In genomic region chr5:134494142-134494541, GRCm38 (mm10) we compare ENCODE assay signal across 8 mouse cellular contexts. TPM values are rescaled to one million over a fixed set of nuclear protein-coding genes. Genes with fewer than 3 reads are reported as not detected.
DNase-seq lines count a peak whose midpoint lies in the region; ATAC-seq lines count a peak whose summit lies in the region.

No protein-coding gene starts in this region.

- H3K36me3 ChIP-seq in intestine, embryonic 15.5 days = peaks cover 30% of the 10 kb centered on the region
- H3K36me3 ChIP-seq in midbrain, embryonic 11.5 days (ENCODE audit: control insufficient read depth, insufficient read depth, low read length) = peaks cover 20% of the 10 kb centered on the region

- DNase-seq in gastrocnemius, postnatal 25 days = peak; percentile 73
- DNase-seq in left cerebral cortex, postnatal 10 days (ENCODE audit: extremely low spot score in 1 of 2, low spot score in 2 of 2) = peak; percentile 81 to 91
- peak; percentile 97 for DNase-seq in midbrain, embryonic 11.5 days (ENCODE audit: low spot score, missing footprints)
- peak; percentile 67 for DNase-seq in skeletal muscle tissue, adult 2 months (ENCODE audit: low read depth, low spot score)
- DNase-seq in yolk sac, embryonic 10.5 days (ENCODE audit: low spot score) = peak; percentile 59

- H3K4me2 ChIP-seq in intestine, embryonic 15.5 days (replicated peaks) = no peak overlapping the region
- no peak overlapping the region for H3K4me2 ChIP-seq in midbrain, embryonic 11.5 days

- peaks cover 10% of the 10 kb centered on the region for H3K4me1 ChIP-seq in intestine, embryonic 15.5 days (replicated peaks)
- no peaks in the 10 kb centered on the region for H3K4me1 ChIP-seq in midbrain, embryonic 11.5 days (ENCODE audit: control insufficient read depth, insufficient read depth, low read length)

- H3K9ac ChIP-seq in intestine, embryonic 15.5 days = no peak overlapping the region
- H3K9ac ChIP-seq in midbrain, embryonic 11.5 days (ENCODE audit: low read length) = no peak overlapping the region

- peak; percentile 44 for ATAC-seq in activated CD4-positive, CD25-positive, alpha-beta regulatory T cell, adult 4 months
- peak; percentile 59 for ATAC-seq in common myeloid progenitor, adult 5-6 weeks (replicated peaks; ENCODE audit: low read depth, poor library complexity, severe bottlenecking)
- peak; percentile 46; the same call in 1 of the 2 replicates for ATAC-seq in intestine, embryonic 15.5 days
- ATAC-seq in midbrain, embryonic 11.5 days (ENCODE audit: low FRiP score) = peak; percentile 72; the same call in 1 of the 2 replicates

- no peaks in the 10 kb centered on the region for H3K27me3 ChIP-seq in intestine, embryonic 15.5 days (replicated peaks)
- H3K27me3 ChIP-seq in midbrain, embryonic 11.5 days (ENCODE audit: control insufficient read depth, insufficient read depth, low read length) = no peaks in the 10 kb centered on the region

- H3K27ac ChIP-seq in intestine, embryonic 15.5 days = no peak overlapping the region
- no peak overlapping the region for H3K27ac ChIP-seq in midbrain, embryonic 11.5 days (ENCODE audit: low read depth, low read length)

- intact Hi-C loops in left cerebral cortex, postnatal 10 days (cut with DNase I) = loop anchor here (2.0 to 10.0 kb wide), 2 partner anchors 89 to 211 kb away; no protein-coding TSS in a partner anchor

- WGBS in intestine, embryonic 15.5 days = 58% methylated on average over 11 of the region's 11 CpGs
- 59% methylated on average over 11 of the region's 11 CpGs for WGBS in midbrain, embryonic 11.5 days

- H3K9me3 ChIP-seq in intestine, embryonic 15.5 days = no peaks in the 10 kb centered on the region
- no peaks in the 10 kb centered on the region for H3K9me3 ChIP-seq in midbrain, embryonic 11.5 days (ENCODE audit: control insufficient read depth, low read length)

- H3K4me3 ChIP-seq in intestine, embryonic 15.5 days (replicated peaks) = no peak overlapping the region
- no peak overlapping the region for H3K4me3 ChIP-seq in midbrain, embryonic 11.5 days (ENCODE audit: low read depth, low read length)

RNA-seq across cellular contexts. Expression of gene Gtf2ird1, which starts 37.6 kb away (rescaled TPM):
- 1 to 10 TPM; 7.5 to 7.9 TPM for polyA plus RNA-seq in activated CD4-positive, CD25-positive, alpha-beta regulatory T cell, adult 4 months (2017; shearing (Covaris generic))
- total RNA-seq in common myeloid progenitor, adult 5-6 weeks (2017) = 14.6 and 28.2 TPM in 2 replicates
- total RNA-seq in gastrocnemius, postnatal 25 days (2021) = 1 to 10 TPM; 9.6 to 9.9 TPM
- polyA plus RNA-seq in intestine, embryonic 15.5 days (2015; fragmentation: Nextera tagmentation; extraction: Ambion mirVana) = 81.6 and 84.4 TPM in 2 replicates
- 10 to 100 TPM; 39.9 to 44.9 TPM for total RNA-seq in left cerebral cortex, postnatal 10 days (2021)
- polyA plus RNA-seq in midbrain, embryonic 11.5 days (2014; fragmentation: Nextera tagmentation; extraction: Ambion mirVana) = 86.5 and 88.1 TPM in 2 replicates

RNA-seq across cellular contexts. Expression of gene Clip2, which starts 58.1 kb away (rescaled TPM):
- polyA plus RNA-seq in activated CD4-positive, CD25-positive, alpha-beta regulatory T cell, adult 4 months (2017; shearing (Covaris generic)) = 1 to 10 TPM in 1 of 2 experiments, under 1 TPM in 1; 0.30 to 1.1 TPM
- 6.2 and 13.3 TPM in 2 replicates for total RNA-seq in common myeloid progenitor, adult 5-6 weeks (2017)
- total RNA-seq in gastrocnemius, postnatal 25 days (2021) = 1 to 10 TPM; 3.6 to 4.0 TPM
- polyA plus RNA-seq in intestine, embryonic 15.5 days (2015; fragmentation: Nextera tagmentation; extraction: Ambion mirVana) = 3.6 and 3.9 TPM in 2 replicates
- 100 to 1,000 TPM; 121 to 130 TPM for total RNA-seq in left cerebral cortex, postnatal 10 days (2021)
- polyA plus RNA-seq in midbrain, embryonic 11.5 days (2014; fragmentation: Nextera tagmentation; extraction: Ambion mirVana) = 5.6 and 5.8 TPM in 2 replicates
